Mouse (Mus musculus): ENCODE results near the gene Sftpa1. TPM values are rescaled to one million over a fixed set of nuclear protein-coding genes. Genes with fewer than 3 reads are reported as not detected.

Gene Sftpa1
- polyA plus RNA-seq, 1 experiment from 2014 or later, result not detected

DNA sequence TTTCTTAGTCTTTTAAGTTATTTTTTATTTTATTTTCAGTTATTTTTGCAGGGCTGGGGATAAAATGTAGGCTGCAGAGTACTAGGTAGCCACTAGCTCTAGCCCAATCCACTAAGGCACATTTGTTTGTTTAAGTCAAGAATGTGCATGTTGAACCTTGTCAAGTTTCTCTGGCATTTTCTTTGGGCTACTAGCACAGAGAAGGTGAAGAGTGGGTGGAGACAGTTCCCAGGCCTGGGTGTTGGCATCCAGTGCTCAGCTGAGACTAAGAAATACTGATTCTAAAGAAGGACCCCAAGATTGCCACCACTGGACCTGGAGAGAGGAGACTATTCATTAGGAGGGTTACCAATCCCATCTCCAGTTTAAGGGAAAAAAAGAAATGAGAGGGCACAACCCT is 5.4 kb downstream of the Sftpa1 start:
- H3K4me1 ChIP-seq (ENCODE audit: control insufficient read depth, insufficient read depth, low read length), result no peaks in the 10 kb centered on the region
- no peaks in the 10 kb centered on the region for H3K27me3 ChIP-seq (ENCODE audit: control insufficient read depth, insufficient read depth, low read length)
- no peak overlapping the region for H3K27ac ChIP-seq (replicated peaks; ENCODE audit: low read depth, low read length)
- no peaks in the 10 kb centered on the region for H3K9me3 ChIP-seq (replicated peaks; ENCODE audit: control insufficient read depth, low read length)
- H3K36me3 ChIP-seq (replicated peaks; ENCODE audit: control insufficient read depth, insufficient read depth, low read depth, low read length), result no peaks in the 10 kb centered on the region
- ATAC-seq (replicated peaks; ENCODE audit: insufficient number of reproducible peaks, low FRiP score, low TSS enrichment, low read depth) (no peak), DNase-seq (ENCODE audit: low spot score) (no peak)
- no peak overlapping the region for H3K4me2 ChIP-seq (ENCODE audit: low read depth, low read length)
- H3K9ac ChIP-seq (replicated peaks; ENCODE audit: low read length), result no peak overlapping the region
- H3K4me3 ChIP-seq (ENCODE audit: low read depth, low read length), result no peak overlapping the region

DNA sequence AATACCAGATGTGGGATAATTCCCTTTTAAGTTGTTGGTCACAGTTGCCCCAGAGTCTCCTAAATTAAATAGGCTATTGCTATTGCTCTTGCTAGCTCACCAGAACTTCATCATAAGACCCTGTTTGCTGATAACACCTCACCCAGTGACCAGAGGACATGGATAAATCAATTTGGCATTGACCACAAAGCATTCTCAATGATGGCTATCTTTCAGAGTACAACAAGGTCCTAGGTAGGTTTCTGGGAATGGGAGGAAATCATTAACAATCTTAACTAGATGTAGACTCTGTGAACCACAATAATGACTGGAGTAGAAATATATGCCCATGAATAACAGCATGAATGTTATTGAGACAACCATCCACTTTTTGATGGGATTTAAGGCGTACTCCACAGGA is 9.1 kb downstream of the Sftpa1 start:
- DNase-seq (ENCODE audit: low spot score), result no peak
- Histone ChIP-seq H3K4me3 (ENCODE audit: low read depth, low read length) (no peak overlapping the region), H3K9ac (replicated peaks; ENCODE audit: low read length) (no peak overlapping the region), H3K27ac (replicated peaks; ENCODE audit: low read depth, low read length) (no peak overlapping the region), H3K36me3 (replicated peaks; ENCODE audit: control insufficient read depth, insufficient read depth, low read depth, low read length) (no peaks in the 10 kb centered on the region), H3K9me3 (replicated peaks; ENCODE audit: control insufficient read depth, low read length) (no peaks in the 10 kb centered on the region), H3K4me2 (ENCODE audit: low read depth, low read length) (no peak overlapping the region), H3K4me1 (ENCODE audit: control insufficient read depth, insufficient read depth, low read length) (no peaks in the 10 kb centered on the region), H3K27me3 (ENCODE audit: control insufficient read depth, insufficient read depth, low read length) (no peaks in the 10 kb centered on the region)
- 91% methylated on average over 1 of the region's 1 CpGs for WGBS
- ATAC-seq (replicated peaks; ENCODE audit: insufficient number of reproducible peaks, low FRiP score, low TSS enrichment, low read depth), result no peak

DNA sequence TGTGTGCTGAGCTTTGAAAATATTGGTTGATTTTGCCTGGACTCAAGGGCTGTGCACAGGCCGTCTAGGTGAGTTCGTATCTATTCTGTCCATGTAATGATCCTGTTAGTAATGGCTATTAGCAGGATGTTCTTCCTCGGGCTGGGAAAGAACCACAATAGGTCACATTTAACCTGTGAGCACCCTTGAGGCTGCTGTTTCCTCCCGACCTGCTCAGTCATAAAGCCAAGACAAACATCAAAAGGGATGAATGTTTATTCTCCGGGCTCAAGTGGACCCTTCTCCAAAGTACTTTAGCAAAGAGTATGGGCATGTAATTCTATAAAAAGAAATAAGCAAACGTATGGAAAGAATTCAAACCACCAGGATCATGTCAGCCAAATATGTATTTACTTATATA is 14.5 kb downstream of the Sftpa1 start:
- ATAC-seq (replicated peaks; ENCODE audit: insufficient number of reproducible peaks, low FRiP score, low TSS enrichment, low read depth), result no peak
- Histone ChIP-seq H3K4me3 (ENCODE audit: low read depth, low read length) (no peak overlapping the region), H3K4me1 (ENCODE audit: control insufficient read depth, insufficient read depth, low read length) (no peaks in the 10 kb centered on the region), H3K4me2 (ENCODE audit: low read depth, low read length) (no peak overlapping the region), H3K9me3 (replicated peaks; ENCODE audit: control insufficient read depth, low read length) (no peaks in the 10 kb centered on the region), H3K27ac (replicated peaks; ENCODE audit: low read depth, low read length) (no peak overlapping the region), H3K36me3 (replicated peaks; ENCODE audit: control insufficient read depth, insufficient read depth, low read depth, low read length) (no peaks in the 10 kb centered on the region), H3K27me3 (ENCODE audit: control insufficient read depth, insufficient read depth, low read length) (no peaks in the 10 kb centered on the region), H3K9ac (replicated peaks; ENCODE audit: low read length) (no peak overlapping the region)
- DNase-seq (ENCODE audit: low spot score), result no peak
- WGBS, result 66% methylated on average over 6 of the region's 6 CpGs

DNA sequence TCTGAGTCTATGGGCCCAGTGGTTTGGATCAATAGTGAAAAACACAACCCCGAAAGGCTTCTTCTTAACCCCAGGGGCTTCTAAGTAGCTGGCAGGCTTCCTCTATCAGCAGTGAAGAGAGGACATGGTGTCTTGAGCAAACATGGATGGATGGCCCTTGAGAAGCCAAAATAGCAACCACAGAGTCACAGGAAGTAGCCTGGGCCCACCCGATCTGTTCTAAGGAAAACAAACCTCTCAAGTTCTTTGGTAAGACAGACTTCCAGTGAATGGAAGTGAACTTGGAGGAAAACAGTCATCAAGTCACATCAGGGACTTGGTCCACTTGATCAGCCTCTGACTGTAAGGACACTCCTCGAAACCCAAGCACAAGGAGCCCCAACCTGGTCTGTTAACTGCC is 15.3 kb downstream of the Sftpa1 start:
- no peak for ATAC-seq (replicated peaks; ENCODE audit: insufficient number of reproducible peaks, low FRiP score, low TSS enrichment, low read depth)
- H3K27me3 ChIP-seq (ENCODE audit: control insufficient read depth, insufficient read depth, low read length), result no peaks in the 10 kb centered on the region
- DNase-seq (ENCODE audit: low spot score), result no peak
- no peaks in the 10 kb centered on the region for H3K36me3 ChIP-seq (replicated peaks; ENCODE audit: control insufficient read depth, insufficient read depth, low read depth, low read length)
- H3K4me1 ChIP-seq (ENCODE audit: control insufficient read depth, insufficient read depth, low read length), result no peaks in the 10 kb centered on the region
- no peaks in the 10 kb centered on the region for H3K9me3 ChIP-seq (replicated peaks; ENCODE audit: control insufficient read depth, low read length)
- no peak overlapping the region for H3K4me3 ChIP-seq (ENCODE audit: low read depth, low read length)
- 77% methylated on average over 3 of the region's 3 CpGs for WGBS
- no peak overlapping the region for H3K4me2 ChIP-seq (ENCODE audit: low read depth, low read length)
- no peak overlapping the region for H3K9ac ChIP-seq (replicated peaks; ENCODE audit: low read length)
- H3K27ac ChIP-seq (replicated peaks; ENCODE audit: low read depth, low read length), result no peak overlapping the region

DNA sequence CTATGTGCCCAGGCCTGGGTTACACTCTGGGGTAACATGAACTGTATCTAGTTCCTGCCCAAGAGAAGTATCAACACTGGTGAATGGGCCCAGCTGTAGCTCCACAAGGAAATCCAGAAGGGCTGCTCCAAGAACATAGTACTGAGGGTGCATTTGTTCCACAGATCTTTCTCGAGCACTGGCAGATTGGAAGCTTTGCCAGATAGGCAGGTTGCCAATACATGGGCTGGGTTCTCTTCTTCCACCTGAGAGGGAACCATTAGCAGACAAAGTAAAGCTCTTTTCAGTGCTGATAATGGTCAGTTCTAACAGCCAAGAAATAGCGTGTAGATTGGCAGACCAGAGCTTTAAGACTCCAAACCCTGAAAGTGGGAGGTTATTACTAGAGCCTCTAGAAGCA is 15.8 kb downstream of the Sftpa1 start:
- 85% methylated on average over 2 of the region's 2 CpGs for WGBS
- no peak for ATAC-seq (replicated peaks; ENCODE audit: insufficient number of reproducible peaks, low FRiP score, low TSS enrichment, low read depth)
- no peaks in the 10 kb centered on the region for H3K36me3 ChIP-seq (replicated peaks; ENCODE audit: control insufficient read depth, insufficient read depth, low read depth, low read length)
- no peak overlapping the region for H3K4me3 ChIP-seq (ENCODE audit: low read depth, low read length)
- no peak overlapping the region for H3K9ac ChIP-seq (replicated peaks; ENCODE audit: low read length)
- no peaks in the 10 kb centered on the region for H3K4me1 ChIP-seq (ENCODE audit: control insufficient read depth, insufficient read depth, low read length)
- no peak overlapping the region for H3K4me2 ChIP-seq (ENCODE audit: low read depth, low read length)
- no peak for DNase-seq (ENCODE audit: low spot score)
- H3K27ac ChIP-seq (replicated peaks; ENCODE audit: low read depth, low read length), result no peak overlapping the region
- no peaks in the 10 kb centered on the region for H3K9me3 ChIP-seq (replicated peaks; ENCODE audit: control insufficient read depth, low read length)
- H3K27me3 ChIP-seq (ENCODE audit: control insufficient read depth, insufficient read depth, low read length), result no peaks in the 10 kb centered on the region

DNA sequence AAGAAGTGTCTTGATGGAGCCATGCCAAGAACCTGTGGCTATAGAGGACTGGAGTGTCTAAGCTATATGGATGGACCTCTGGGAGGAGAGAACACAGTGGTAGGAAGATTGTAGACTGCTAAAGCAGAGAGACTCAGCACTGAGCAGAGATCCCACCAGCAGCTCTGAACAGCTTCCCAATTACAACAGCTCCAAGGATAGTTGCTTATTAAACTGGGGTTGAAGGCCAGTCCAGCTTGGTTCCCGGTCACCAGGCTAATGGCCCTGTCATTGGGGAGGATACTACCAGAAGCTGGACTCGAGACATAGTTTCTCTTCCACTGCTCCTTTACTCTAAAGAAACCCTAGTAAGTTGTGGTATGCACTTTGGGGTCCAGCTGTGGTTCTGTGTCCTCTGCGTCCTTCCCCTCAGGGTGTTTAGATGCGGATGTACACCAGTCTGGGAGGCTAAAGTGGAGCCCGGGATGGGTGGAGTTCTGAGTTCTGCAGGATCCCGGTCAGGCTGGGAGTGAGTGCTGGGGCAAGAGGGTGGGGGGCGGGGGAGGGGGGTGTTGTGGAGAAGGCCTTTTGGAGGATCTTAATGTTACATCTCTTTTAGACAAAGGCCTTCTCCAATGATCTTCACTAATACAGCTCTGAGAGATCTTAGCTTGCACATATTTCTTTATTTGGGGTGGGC is 19.8 kb downstream of the Sftpa1 start, which contains the start of gene Mbl1:
TSS of gene Mbl1 (plus strand) at position 239 of the 679 bp plus-strand sequence.
- no peaks in the 10 kb centered on the region for H3K36me3 ChIP-seq (replicated peaks; ENCODE audit: control insufficient read depth, insufficient read depth, low read depth, low read length)
- no peak within 1 kb of the TSS for H3K4me3 ChIP-seq (ENCODE audit: low read depth, low read length)
- no peak within 1 kb of the TSS for H3K9ac ChIP-seq (replicated peaks; ENCODE audit: low read length)
- H3K27ac ChIP-seq (replicated peaks; ENCODE audit: low read depth, low read length), result no peak within 1 kb of the TSS
- no peaks in the 10 kb centered on the region for H3K27me3 ChIP-seq (ENCODE audit: control insufficient read depth, insufficient read depth, low read length)
- H3K9me3 ChIP-seq (replicated peaks; ENCODE audit: control insufficient read depth, low read length), result no peaks in the 10 kb centered on the region
- 81% methylated on average over 7 of the region's 7 CpGs for WGBS
- DNase-seq (ENCODE audit: low spot score), result no peak
- H3K4me2 ChIP-seq (ENCODE audit: low read depth, low read length), result no peak within 1 kb of the TSS
- ATAC-seq (replicated peaks; ENCODE audit: insufficient number of reproducible peaks, low FRiP score, low TSS enrichment, low read depth), result no peak
- H3K4me1 ChIP-seq (ENCODE audit: control insufficient read depth, insufficient read depth, low read length), result no peaks in the 10 kb centered on the region

DNA sequence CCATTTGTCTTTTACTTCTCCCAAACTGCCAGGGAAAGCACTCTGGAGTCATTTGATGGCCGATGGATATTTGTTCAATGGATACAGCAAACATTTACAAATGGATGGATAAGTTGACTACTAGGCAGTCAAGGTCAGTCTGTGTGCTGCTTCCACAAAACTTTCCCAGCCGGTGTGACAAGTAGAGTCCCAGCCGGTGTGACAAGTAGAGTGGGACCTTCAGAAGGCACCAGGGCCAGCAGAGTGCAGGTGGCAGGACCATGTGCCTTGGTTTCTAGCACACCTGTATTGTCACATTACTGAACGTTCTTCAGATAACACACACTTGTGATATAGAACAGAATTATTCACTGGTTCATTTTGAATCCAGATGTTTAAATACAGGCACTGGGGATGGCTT is 28.5 kb downstream of the Sftpa1 start:
- 79% methylated on average over 4 of the region's 4 CpGs for WGBS
- H3K4me3 ChIP-seq (ENCODE audit: low read depth, low read length), result no peak overlapping the region
- H3K4me2 ChIP-seq (ENCODE audit: low read depth, low read length), result no peak overlapping the region
- no peak overlapping the region for H3K27ac ChIP-seq (replicated peaks; ENCODE audit: low read depth, low read length)
- H3K36me3 ChIP-seq (replicated peaks; ENCODE audit: control insufficient read depth, insufficient read depth, low read depth, low read length), result no peaks in the 10 kb centered on the region
- ATAC-seq (replicated peaks; ENCODE audit: insufficient number of reproducible peaks, low FRiP score, low TSS enrichment, low read depth), result no peak
- no peak overlapping the region for H3K9ac ChIP-seq (replicated peaks; ENCODE audit: low read length)
- H3K9me3 ChIP-seq (replicated peaks; ENCODE audit: control insufficient read depth, low read length), result no peaks in the 10 kb centered on the region
- DNase-seq (ENCODE audit: low spot score), result no peak
- no peaks in the 10 kb centered on the region for H3K4me1 ChIP-seq (ENCODE audit: control insufficient read depth, insufficient read depth, low read length)
- no peaks in the 10 kb centered on the region for H3K27me3 ChIP-seq (ENCODE audit: control insufficient read depth, insufficient read depth, low read length)

DNA sequence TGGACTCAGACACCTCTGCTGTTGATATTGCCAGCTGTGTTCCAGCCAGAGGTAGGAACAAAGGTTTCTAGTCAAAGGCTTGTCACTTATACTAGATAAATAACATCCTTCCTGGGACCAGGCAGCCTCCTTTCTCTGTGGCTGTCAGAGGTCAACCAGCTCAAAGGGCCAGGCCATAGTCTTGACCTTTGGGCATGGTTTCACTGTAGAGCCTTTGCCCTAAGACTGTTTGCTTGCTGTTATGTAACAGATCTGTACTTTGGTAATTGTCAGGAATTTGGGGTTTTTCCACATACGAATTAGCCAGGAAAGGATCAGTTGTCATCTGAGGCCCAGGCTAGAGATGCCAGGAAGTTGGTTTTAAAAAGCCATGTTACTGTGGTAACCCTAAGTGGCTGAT is 29.2 kb downstream of the Sftpa1 start:
- 6% methylated on average over 1 of the region's 1 CpGs for WGBS
- Histone ChIP-seq H3K9ac (replicated peaks; ENCODE audit: low read length) (no peak overlapping the region), H3K4me3 (ENCODE audit: low read depth, low read length) (no peak overlapping the region), H3K27ac (replicated peaks; ENCODE audit: low read depth, low read length) (no peak overlapping the region), H3K9me3 (replicated peaks; ENCODE audit: control insufficient read depth, low read length) (no peaks in the 10 kb centered on the region), H3K4me2 (ENCODE audit: low read depth, low read length) (no peak overlapping the region), H3K27me3 (ENCODE audit: control insufficient read depth, insufficient read depth, low read length) (no peaks in the 10 kb centered on the region), H3K4me1 (ENCODE audit: control insufficient read depth, insufficient read depth, low read length) (no peaks in the 10 kb centered on the region), H3K36me3 (replicated peaks; ENCODE audit: control insufficient read depth, insufficient read depth, low read depth, low read length) (no peaks in the 10 kb centered on the region)
- ATAC-seq (replicated peaks; ENCODE audit: insufficient number of reproducible peaks, low FRiP score, low TSS enrichment, low read depth) (no peak), DNase-seq (ENCODE audit: low spot score) (peak; percentile 3)
